8 mouse cellular contexts compared by ENCODE assay signal in the genomic region with DNA sequence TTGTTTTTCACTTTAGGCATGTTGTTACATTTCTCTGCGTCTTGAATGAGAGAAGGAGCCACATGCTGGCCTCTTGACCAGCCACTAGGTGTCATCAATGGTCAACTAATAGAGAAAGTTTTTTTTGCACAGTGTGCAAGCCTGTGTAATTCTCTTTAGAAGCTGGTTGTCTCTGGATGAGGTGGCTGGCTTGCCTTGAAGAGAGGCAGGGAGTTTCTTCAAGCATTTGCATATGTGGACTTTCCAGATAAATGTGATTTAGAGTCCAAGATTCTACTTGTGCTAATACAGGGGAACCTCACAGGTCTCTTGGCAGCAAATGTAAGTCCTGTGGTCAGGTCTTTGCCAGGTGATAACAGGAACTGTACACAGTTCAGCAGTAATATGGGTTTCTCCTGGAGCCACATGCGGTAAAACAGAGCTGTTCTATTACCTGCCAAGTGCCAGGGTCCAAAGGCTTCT.
DNase-seq lines count a peak whose midpoint lies in the region; ATAC-seq lines count a peak whose summit lies in the region.

No protein-coding gene starts in this region.

- ATAC-seq in cerebellum, adult (ENCODE audit: insufficient number of reproducible peaks, low FRiP score, low TSS enrichment) = peak; percentile 73
- peak; percentile 83 for ATAC-seq in forebrain, embryonic 13.5 days
- peak; percentile 50 to 61 for ATAC-seq in hematopoietic stem cell, adult 5-6 weeks (replicated peaks in 1 of 2; ENCODE audit: insufficient read depth in 1 of 2, low FRiP score in 2 of 2, low TSS enrichment in 1 of 2, low read depth in 1 of 2, poor library complexity in 2 of 2, severe bottlenecking in 2 of 2)

- no peak overlapping the region for H3K27ac ChIP-seq in forebrain, embryonic 13.5 days

- H3K9ac ChIP-seq in forebrain, embryonic 13.5 days = no peak overlapping the region

- DNase-seq in right cerebral cortex, postnatal 10 days (ENCODE audit: low spot score in 2 of 2) = peak; percentile 46 to 52
- no peak for DNase-seq in right cerebral cortex, postnatal 14 days
- peak; percentile 43 for DNase-seq in layer of hippocampus, adult 9-11 months
- peak; percentile 74 for DNase-seq in lung, postnatal 25 days (ENCODE audit: low spot score)
- peak; percentile 61 for DNase-seq in skeletal muscle tissue, adult 2 months (ENCODE audit: low read depth, low spot score)

- no peak overlapping the region for H3K4me2 ChIP-seq in forebrain, embryonic 13.5 days

- H3K9me3 ChIP-seq in forebrain, embryonic 13.5 days (replicated peaks) = no peaks in the 10 kb centered on the region

- 27% methylated on average over 2 of the region's 2 CpGs for WGBS in forebrain, embryonic 13.5 days

- no peaks in the 10 kb centered on the region for H3K27me3 ChIP-seq in forebrain, embryonic 13.5 days

- H3K4me3 ChIP-seq in forebrain, embryonic 13.5 days = no peak overlapping the region

- no peaks in the 10 kb centered on the region for H3K36me3 ChIP-seq in forebrain, embryonic 13.5 days (ENCODE audit: poor library complexity, severe bottlenecking)

- H3K4me1 ChIP-seq in forebrain, embryonic 13.5 days = peaks cover 10% of the 10 kb centered on the region
